Mouse (Mus musculus): ENCODE data around the gene Psmd13. TPM values are rescaled to one million over a fixed set of nuclear protein-coding genes. Genes with fewer than 3 reads are reported as not detected.

Psmd13 gene
- polyA plus RNA-seq (2012; ENCODE audit: low replicate concordance), result 24.5 and 69.2 TPM in 2 replicates

GRCm38 (mm10) chr7:140881696-140882468, at the start of gene Psmd13, which contains the start of gene Sirt3:
Gene Psmd13 (plus strand): TSS chr7:140881968.
Gene Sirt3 (minus strand): TSS chr7:140882309.

DNA sequence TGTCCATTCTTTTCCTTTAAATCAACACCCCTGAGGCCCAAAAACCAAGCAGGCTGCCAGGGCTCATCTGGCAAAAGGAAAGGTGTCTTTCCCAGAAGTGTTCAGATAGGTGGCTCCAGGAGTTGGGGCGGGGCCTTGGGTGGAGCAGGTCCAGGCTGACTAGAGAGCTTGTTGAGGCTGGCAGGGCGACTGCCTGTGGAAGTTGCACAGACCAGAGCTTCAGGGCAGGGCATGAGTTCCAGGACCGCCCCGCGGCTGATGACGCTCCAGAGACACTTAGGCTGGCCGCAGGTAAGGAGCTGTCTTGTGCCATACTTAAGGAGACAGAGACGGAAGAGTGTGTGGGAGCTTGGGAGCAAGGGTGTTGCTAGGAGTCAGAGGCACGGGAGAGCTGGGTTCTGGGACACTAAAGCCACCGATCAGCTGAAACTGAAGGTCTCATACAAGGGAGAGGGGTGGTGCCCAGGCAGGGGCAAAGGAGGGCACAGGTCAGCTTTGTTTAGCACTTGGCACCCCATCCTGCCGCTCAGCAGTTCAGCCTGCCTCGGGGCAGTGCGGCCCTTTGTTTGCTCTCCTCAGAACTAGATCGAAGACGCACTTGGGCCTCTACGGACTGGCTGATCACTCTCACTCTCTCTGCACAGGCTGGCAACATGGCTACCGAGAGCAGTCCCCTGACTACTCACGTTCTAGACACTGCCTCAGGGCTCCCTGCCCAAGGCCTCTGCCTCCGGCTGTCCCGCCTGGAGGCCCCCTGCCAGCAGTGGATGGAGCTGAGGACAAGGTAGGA, 46.6 kb upstream of the Psmd13 start, which contains the start of gene Urah:
Gene Urah (plus strand): TSS at position 51 of the 790 bp plus-strand sequence.

GRCm38 (mm10) chr7:140844905-140845665, 36.7 kb upstream of the Psmd13 start, which contains the start of gene Scgb1c1:
Gene Scgb1c1 (plus strand): TSS chr7:140845547.

DNA sequence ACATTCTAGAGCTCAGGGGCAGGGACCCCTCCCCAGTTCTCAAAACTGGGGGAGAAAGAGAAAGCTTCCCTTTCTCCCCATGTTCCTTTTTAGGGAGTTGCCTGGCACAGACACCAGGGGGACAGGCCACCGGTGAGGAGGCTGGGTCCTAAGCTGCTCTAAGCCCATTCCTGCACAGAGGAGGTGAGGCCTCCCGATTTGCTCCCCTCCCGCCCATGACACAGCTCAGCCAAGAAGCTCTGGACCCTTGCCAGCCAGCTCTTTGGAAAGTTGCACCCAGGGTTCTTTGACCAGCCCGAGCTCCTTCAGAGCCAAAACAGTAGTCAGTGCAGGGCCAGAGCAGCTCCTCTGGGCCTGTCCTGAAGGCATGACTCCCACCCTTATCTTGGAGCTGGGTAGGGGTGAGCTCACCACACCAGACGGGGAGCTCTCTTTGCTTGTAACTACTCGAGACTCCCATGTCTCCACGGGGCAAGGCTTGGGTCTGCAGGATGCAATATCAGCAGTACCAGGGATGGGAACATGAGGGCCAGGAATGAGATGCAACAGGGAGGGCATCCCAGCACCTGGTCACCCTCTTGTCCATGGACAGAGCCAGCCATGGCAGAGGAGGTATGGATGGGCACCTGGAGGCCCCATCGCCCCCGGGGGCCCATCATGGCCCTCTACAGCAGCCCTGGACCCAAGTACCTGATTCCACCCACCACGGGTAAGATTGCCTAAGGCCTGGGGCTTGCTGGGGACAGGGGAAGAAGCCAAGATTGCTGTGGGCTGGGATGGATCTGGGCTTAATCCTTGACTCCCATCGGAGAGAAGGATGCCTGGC, 33.8 kb upstream of the Psmd13 start, which contains the start of gene Odf3:
Gene Odf3 (plus strand): TSS at position 51 of the 826 bp plus-strand sequence.

GRCm38 (mm10) chr7:140855860-140856784, 25.6 kb upstream of the Psmd13 start, which contains the start of gene Gm45785:
Gene Gm45785 (minus strand): TSS chr7:140856331.

DNA sequence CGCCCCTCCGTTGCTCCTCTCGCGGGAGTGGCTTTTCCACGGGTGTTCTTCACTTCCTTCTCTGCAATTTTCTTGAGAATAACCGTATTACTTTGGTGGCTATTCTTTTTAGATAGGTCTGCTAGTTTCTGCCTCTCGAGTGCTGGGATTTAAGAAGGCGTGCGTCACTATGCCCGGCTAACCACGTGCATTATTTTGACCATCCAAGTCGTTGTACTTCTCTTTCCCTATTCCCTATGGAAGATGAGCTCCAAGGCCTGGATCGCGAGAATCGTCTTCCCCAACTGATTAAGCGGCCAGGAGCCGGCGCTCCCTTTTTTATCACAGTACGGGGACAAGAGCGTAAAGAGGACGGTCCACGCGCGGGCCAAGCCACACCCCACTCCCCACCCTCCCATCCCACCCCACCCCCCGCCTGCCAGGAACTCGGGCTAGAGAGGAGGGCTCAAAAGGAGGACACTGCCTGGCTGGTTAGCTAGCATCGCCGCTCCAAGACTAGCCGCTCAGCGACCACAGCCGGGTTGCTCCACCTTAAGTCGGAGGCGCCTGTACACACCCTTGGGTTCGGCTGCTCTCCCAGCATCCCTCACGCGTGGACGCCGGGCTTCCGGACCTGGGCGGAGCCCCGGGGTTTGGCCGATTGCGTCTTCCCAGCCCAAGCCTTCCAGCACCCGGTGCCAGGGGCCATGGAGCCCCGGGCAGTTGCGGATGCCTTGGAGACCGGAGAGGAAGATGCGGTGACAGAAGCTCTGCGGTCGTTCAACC, 24.8 kb upstream of the Psmd13 start, which contains the start of gene Ric8a:
Gene Ric8a (plus strand): TSS at position 173 of the 765 bp plus-strand sequence.

GRCm38 (mm10) chr7:140857550-140858505, 23.9 kb upstream of the Psmd13 start, which contains the start of gene Bet1l:
Gene Bet1l (minus strand): TSS chr7:140857577.

GRCm38 (mm10) chr7:140900220-140900619, 18.5 kb downstream of the Psmd13 start, which contains the start of gene Cox8b:
Gene Cox8b (minus strand): TSS chr7:140900446.

GRCm38 (mm10) chr7:140920418-140921029, 38.8 kb downstream of the Psmd13 start, which contains the start of gene Nlrp6:
Gene Nlrp6 (plus strand): TSS chr7:140920902.

GRCm38 (mm10) chr7:140941222-140942051, 59.7 kb downstream of the Psmd13 start, which contains the start of gene Pgghg:
Gene Pgghg (plus strand): TSS chr7:140941391.

Other genes starting within 250 kb of the Psmd13 start
- not detected in 2 replicates for gene Olfr53, start 235.5 kb upstream of the Psmd13 start, polyA plus RNA-seq (2012; ENCODE audit: low replicate concordance)
- gene Olfr539, start 222.0 kb upstream of the Psmd13 start, polyA plus RNA-seq (2012; ENCODE audit: low replicate concordance), result not detected in 2 replicates
- not detected in 2 replicates for gene Olfr45, start 200.0 kb upstream of the Psmd13 start, polyA plus RNA-seq (2012; ENCODE audit: low replicate concordance)
- not detected in 2 replicates for gene Olfr541, start 184.7 kb upstream of the Psmd13 start, polyA plus RNA-seq (2012; ENCODE audit: low replicate concordance)
- not detected in 2 replicates for gene Cyp2e1, start 118.2 kb upstream of the Psmd13 start, polyA plus RNA-seq (2012; ENCODE audit: low replicate concordance)
- not detected in 2 replicates for gene Syce1, start 94.1 kb upstream of the Psmd13 start, polyA plus RNA-seq (2012; ENCODE audit: low replicate concordance)
- gene Zfp941, start 59.8 kb upstream of the Psmd13 start, polyA plus RNA-seq (2012; ENCODE audit: low replicate concordance), result not detected in 2 replicates
- not detected in 2 replicates for gene Urah, start 47.0 kb upstream of the Psmd13 start, polyA plus RNA-seq (2012; ENCODE audit: low replicate concordance)
- gene Scgb1c1, start 36.4 kb upstream of the Psmd13 start, polyA plus RNA-seq (2012; ENCODE audit: low replicate concordance), result not detected in 2 replicates
- gene Odf3, start 34.2 kb upstream of the Psmd13 start, polyA plus RNA-seq (2012; ENCODE audit: low replicate concordance), result not detected in 2 replicates
- gene Gm45785, start 25.6 kb upstream of the Psmd13 start, polyA plus RNA-seq (2012; ENCODE audit: low replicate concordance), result not detected in 2 replicates
- 59.0 and 60.4 TPM in 2 replicates for gene Ric8a, start 25.0 kb upstream of the Psmd13 start, polyA plus RNA-seq (2012; ENCODE audit: low replicate concordance)
- gene Bet1l, start 24.4 kb upstream of the Psmd13 start, polyA plus RNA-seq (2012; ENCODE audit: low replicate concordance), result 1.6 and 5.5 TPM in 2 replicates
- gene Sirt3, start 341 bp downstream of the Psmd13 start, polyA plus RNA-seq (2012; ENCODE audit: low replicate concordance), result 32.7 and 37.1 TPM in 2 replicates
- gene Cox8b, start 18.5 kb downstream of the Psmd13 start, polyA plus RNA-seq (2012; ENCODE audit: low replicate concordance), result not detected in 2 replicates
- gene Nlrp6, start 38.9 kb downstream of the Psmd13 start, polyA plus RNA-seq (2012; ENCODE audit: low replicate concordance), result not detected in 2 replicates
- gene Pgghg, start 59.4 kb downstream of the Psmd13 start, polyA plus RNA-seq (2012; ENCODE audit: low replicate concordance), result 8.1 and 14.9 TPM in 2 replicates
- gene Ifitm5, start 68.3 kb downstream of the Psmd13 start, polyA plus RNA-seq (2012; ENCODE audit: low replicate concordance), result 0.58 TPM in 1 of 2 replicates, not detected in the other
- not detected in 2 replicates for gene Gm45717, start 74.0 kb downstream of the Psmd13 start, polyA plus RNA-seq (2012; ENCODE audit: low replicate concordance)
- gene Ifitm2, start 74.0 kb downstream of the Psmd13 start, polyA plus RNA-seq (2012; ENCODE audit: low replicate concordance), result 14.4 and 81.4 TPM in 2 replicates
- 1.1 and 10.3 TPM in 2 replicates for gene Ifitm1, start 85.3 kb downstream of the Psmd13 start, polyA plus RNA-seq (2012; ENCODE audit: low replicate concordance)
- 12.1 and 15.1 TPM in 2 replicates for gene Ifitm3, start 128.8 kb downstream of the Psmd13 start, polyA plus RNA-seq (2012; ENCODE audit: low replicate concordance)
- gene Ifitm6, start 136.0 kb downstream of the Psmd13 start, polyA plus RNA-seq (2012; ENCODE audit: low replicate concordance), result 0.77 TPM in 1 of 2 replicates, not detected in the other
- not detected in 2 replicates for gene Gm17387, start 147.2 kb downstream of the Psmd13 start, polyA plus RNA-seq (2012; ENCODE audit: low replicate concordance)
- gene B4galnt4, start 179.1 kb downstream of the Psmd13 start, polyA plus RNA-seq (2012; ENCODE audit: low replicate concordance), result 2.6 and 3.4 TPM in 2 replicates
- 5.0 and 6.6 TPM in 2 replicates for gene Pkp3, start 196.2 kb downstream of the Psmd13 start, polyA plus RNA-seq (2012; ENCODE audit: low replicate concordance)
- 10.6 and 20.3 TPM in 2 replicates for gene Sigirr, start 218.6 kb downstream of the Psmd13 start, polyA plus RNA-seq (2012; ENCODE audit: low replicate concordance)
- gene Ano9, start 235.8 kb downstream of the Psmd13 start, polyA plus RNA-seq (2012; ENCODE audit: low replicate concordance), result 0.30 TPM in 1 of 2 replicates, not detected in the other
- 172 and 234 TPM in 2 replicates for gene Ptdss2, start 240.4 kb downstream of the Psmd13 start, polyA plus RNA-seq (2012; ENCODE audit: low replicate concordance)

Measured in leukemia stem cell, adult 10-12 weeks (primary cell).